Mouse (Mus musculus) liver, postnatal 0 days (tissue): ENCODE results near the gene Lamc2. TPM values are rescaled to one million over a fixed set of nuclear protein-coding genes. Genes with fewer than 3 reads are reported as not detected.
A peak's percentile ranks its signal among the peaks of the same experiment; 100 is the strongest.

Source experiments
- ATAC-seq: fragments of 200-750 bp; cut with Nextera tagmentation; 2 replicates; pipeline ENCODE4 v1.8.0; 2017; ENCODE audit warnings: mild to moderate bottlenecking, moderate library complexity
- DNase-seq: peaks from one replicate; pipeline ENCODE4 v3.0.0-alpha.2; 2016
- H3K27ac ChIP-seq: fragments of 300-500 bp; sonication (generic); 2 replicates; pipeline ENCODE4 v1.5.1; 2014; ENCODE audit warnings: antibody characterized with exemption, moderate library complexity, mild to moderate bottlenecking, low read depth
- H3K27me3 ChIP-seq: fragments of 300-500 bp; sonication (generic); 2 replicates; pipeline ENCODE4 v1.6.1; 2014; ENCODE audit warnings: low read length, control low read depth, mixed read lengths; ENCODE audit not compliant: insufficient read depth
- H3K36me3 ChIP-seq: fragments of 300-500 bp; sonication (generic); replicated peaks from 2 replicates; pipeline ENCODE4 v1.6.1; 2014; ENCODE audit warnings: mild to moderate bottlenecking, control low read depth, low read length, moderate library complexity, mixed read lengths; ENCODE audit not compliant: insufficient read depth
- H3K4me1 ChIP-seq: fragments of 300-500 bp; sonication (generic); 2 replicates; pipeline ENCODE4 v1.6.1; 2014; ENCODE audit warnings: antibody characterized with exemption, mild to moderate bottlenecking, control low read depth; ENCODE audit not compliant: insufficient read depth
- H3K4me2 ChIP-seq: fragments of 300-500 bp; sonication (generic); 2 replicates; pipeline ENCODE4 v1.6.1; 2014; ENCODE audit warnings: low read depth, mild to moderate bottlenecking, low read length, moderate library complexity, mixed read lengths
- H3K4me3 ChIP-seq: fragments of 300-500 bp; sonication (generic); 2 replicates; pipeline ENCODE4 v1.5.1; 2014; ENCODE audit warnings: low read depth, low read length
- H3K9ac ChIP-seq: fragments of 300-500 bp; sonication (generic); replicated peaks from 2 replicates; pipeline ENCODE4 v1.6.1; 2014; ENCODE audit warnings: mild to moderate bottlenecking, moderate library complexity
- H3K9me3 ChIP-seq: fragments of 300-500 bp; sonication (generic); 2 replicates; pipeline ENCODE4 v1.6.1; 2016; ENCODE audit warnings: mild to moderate bottlenecking, control low read depth, low read length, mixed read lengths
- CTCF ChIP-seq: sonication (generic); IDR thresholded peaks from 2 replicates; pipeline ENCODE4 v1.5.1; 2016; ENCODE audit warnings: antibody characterized with exemption, low read depth
- EP300 ChIP-seq: IDR thresholded peaks from 2 replicates; pipeline ENCODE4 v1.6.1; 2016; ENCODE audit warnings: antibody characterized with exemption, low read depth, mild to moderate bottlenecking
- WGBS: fragments of 180-500 bp; shearing (Covaris S2); extraction: QIAGEN DNeasy Blood & Tissue Kit; methylation state at CpG from one replicate; pipeline ENCODE4 v1.1.7; 2014; ENCODE audit not compliant: insufficient replicate concordance; 5-methylcytosine and 5-hydroxymethylcytosine counted together
- polyA plus RNA-seq: library from polyadenylated mRNA; unstranded; fragments of >200 nt; fragmentation: Nextera tagmentation; extraction: Ambion mirVana; gene quantifications from 2 replicates; pipeline ENCODE4 v1.2.1, GENCODE M21; 2015

Lamc2 gene
- polyA plus RNA-seq, 1 experiment from 2014 or later = 0.45 TPM

- Histone ChIP-seq H3K4me2 (no peak overlapping the region), H3K27me3 (peaks cover 28% of the 10 kb centered on the region), H3K4me1 (peaks cover 6% of the 10 kb centered on the region), H3K36me3 (no peaks in the 10 kb centered on the region), H3K9ac (no peak overlapping the region), H3K27ac (no peak overlapping the region), H3K4me3 (no peak overlapping the region), H3K9me3 (no peaks in the 10 kb centered on the region)
- DNase-seq (no peak), ATAC-seq (no peak)
- no peak for TF ChIP-seq CTCF
- no peak for TF ChIP-seq EP300
- WGBS = 53% methylated on average over 3 of the region's 3 CpGs
Measured at GRCm38 (mm10) chr1:153188081-153188480, 1.8 kb upstream of the Lamc2 start.

GRCm38 (mm10) chr1:153180586-153181289, 5.5 kb downstream of the Lamc2 start:
- Histone ChIP-seq H3K9ac (no peak overlapping the region), H3K9me3 (no peaks in the 10 kb centered on the region), H3K4me1 (peaks cover 2% of the 10 kb centered on the region), H3K27me3 (peaks cover 10% of the 10 kb centered on the region), H3K4me2 (no peak overlapping the region), H3K4me3 (no peak overlapping the region), H3K27ac (no peak overlapping the region), H3K36me3 (no peaks in the 10 kb centered on the region)
- ATAC-seq = no peak
- 66% methylated on average over 9 of the region's 9 CpGs for WGBS
- no peak for DNase-seq
- TF ChIP-seq CTCF (no peak), EP300 (no peak)

- H3K9me3 ChIP-seq = no peaks in the 10 kb centered on the region
- H3K4me3 ChIP-seq = no peak overlapping the region
- no peak for DNase-seq
- WGBS = 74% methylated on average over 4 of the region's 4 CpGs
- ATAC-seq = no peak
- no peak overlapping the region for H3K9ac ChIP-seq
- TF ChIP-seq CTCF = no peak
- no peak for TF ChIP-seq EP300
- peaks cover 5% of the 10 kb centered on the region for H3K27me3 ChIP-seq
- no peak overlapping the region for H3K4me2 ChIP-seq
- H3K36me3 ChIP-seq = no peaks in the 10 kb centered on the region
- H3K4me1 ChIP-seq = no peaks in the 10 kb centered on the region
- no peak overlapping the region for H3K27ac ChIP-seq
Measured at GRCm38 (mm10) chr1:153180160-153180559, 6.1 kb downstream of the Lamc2 start.

- Histone ChIP-seq H3K4me2 (no peak overlapping the region), H3K4me3 (no peak overlapping the region), H3K9me3 (no peaks in the 10 kb centered on the region), H3K4me1 (peaks cover 3% of the 10 kb centered on the region), H3K36me3 (no peaks in the 10 kb centered on the region), H3K9ac (no peak overlapping the region), H3K27ac (no peak overlapping the region), H3K27me3 (no peaks in the 10 kb centered on the region)
- no peak for TF ChIP-seq EP300
- TF ChIP-seq CTCF = no peak
- no peak for DNase-seq
- no peak for ATAC-seq
- 77% methylated on average over 12 of the region's 12 CpGs for WGBS
Measured at GRCm38 (mm10) chr1:153174801-153175200, 11.4 kb downstream of the Lamc2 start.

- Histone ChIP-seq H3K27ac (no peak overlapping the region), H3K36me3 (no peaks in the 10 kb centered on the region), H3K9me3 (no peaks in the 10 kb centered on the region), H3K4me1 (peaks cover 3% of the 10 kb centered on the region), H3K4me2 (no peak overlapping the region), H3K27me3 (no peaks in the 10 kb centered on the region), H3K4me3 (no peak overlapping the region), H3K9ac (no peak overlapping the region)
- TF ChIP-seq EP300 (no peak), CTCF (no peak)
- no peak for ATAC-seq
- 33% methylated on average over 3 of the region's 3 CpGs for WGBS
- DNase-seq = no peak
Measured at GRCm38 (mm10) chr1:153173276-153173675, 13.0 kb downstream of the Lamc2 start.

- H3K9ac ChIP-seq = no peak overlapping the region
- no peak overlapping the region for H3K27ac ChIP-seq
Measured at GRCm38 (mm10) chr1:153172291-153172731, 13.9 kb downstream of the Lamc2 start.

More at GRCm38 (mm10) chr1:153172291-153172731, 13.9 kb downstream of the Lamc2 start:
- no peaks in the 10 kb centered on the region for H3K9me3 ChIP-seq
- no peaks in the 10 kb centered on the region for H3K27me3 ChIP-seq
- peaks cover 3% of the 10 kb centered on the region for H3K4me1 ChIP-seq
- DNase-seq (no peak), ATAC-seq (peak; percentile 31; the same call in 1 of the 2 replicates)
- H3K36me3 ChIP-seq = no peaks in the 10 kb centered on the region
- 24% methylated on average over 9 of the region's 9 CpGs for WGBS
- H3K4me2 ChIP-seq = no peak overlapping the region
- no peak for TF ChIP-seq CTCF
- no peak for TF ChIP-seq EP300
- no peak overlapping the region for H3K4me3 ChIP-seq
